Mouse (Mus musculus) left cerebral cortex, adult 9 months (tissue): ENCODE measurements around the gene Sec31b.

Source experiments
- DNase-seq, 2 experiments: peaks; one replicate each; pipeline ENCODE4 v3.0.0; 2022; ENCODE audit warnings: low spot score in 2 of 2

The Sec31b gene

GRCm38 (mm10) chr19:44545321-44546041, at the start of gene Sec31b:
Gene Sec31b (minus strand): TSS chr19:44545864.
- no peak for DNase-seq

GRCm38 (mm10) chr19:44594180-44594579, 48.5 kb upstream of the Sec31b start:
- no peak for DNase-seq

- no peak for DNase-seq
These were observed 46.0 kb upstream of the Sec31b start for GRCm38 (mm10) chr19:44591638-44592037.

GRCm38 (mm10) chr19:44590992-44591391, 45.3 kb upstream of the Sec31b start:
- no peak for DNase-seq

- no peak for DNase-seq
These were observed 44.0 kb upstream of the Sec31b start for GRCm38 (mm10) chr19:44589591-44590223.

- DNase-seq = no peak
These were observed 42.4 kb upstream of the Sec31b start for GRCm38 (mm10) chr19:44588036-44588435.

- DNase-seq = peak; percentile 61 to 95
These were observed 37.1 kb upstream of the Sec31b start for GRCm38 (mm10) chr19:44582638-44583309.

GRCm38 (mm10) chr19:44582103-44582502, 36.4 kb upstream of the Sec31b start:
- DNase-seq = no peak

GRCm38 (mm10) chr19:44578038-44578437, 32.4 kb upstream of the Sec31b start:
- no peak for DNase-seq

- DNase-seq = no peak
These were observed 30.6 kb upstream of the Sec31b start for GRCm38 (mm10) chr19:44576275-44576674.

- no peak for DNase-seq
These were observed 22.1 kb upstream of the Sec31b start for GRCm38 (mm10) chr19:44567763-44568162.

- DNase-seq = no peak
These were observed 18.3 kb upstream of the Sec31b start for GRCm38 (mm10) chr19:44564006-44564405.

- peak; percentile 90 to 98 for DNase-seq
These were observed 17.1 kb upstream of the Sec31b start, which contains the start of gene Hif1an for GRCm38 (mm10) chr19:44562652-44563206. Gene Hif1an (plus strand): TSS chr19:44562850.

- DNase-seq = peak; percentile 56 to 94
These were observed 9.4 kb upstream of the Sec31b start, which contains the start of gene Ndufb8 for GRCm38 (mm10) chr19:44554861-44555590. Gene Ndufb8 (minus strand): TSS chr19:44555440.

- no peak for DNase-seq
These were observed 8.8 kb upstream of the Sec31b start for GRCm38 (mm10) chr19:44554490-44554860.

GRCm38 (mm10) chr19:44553286-44553685, 7.6 kb upstream of the Sec31b start:
- no peak for DNase-seq

GRCm38 (mm10) chr19:44552731-44553130, 7.1 kb upstream of the Sec31b start, which contains the start of gene Gm20538:
Gene Gm20538 (minus strand): TSS chr19:44552831.
- no peak for DNase-seq

GRCm38 (mm10) chr19:44544775-44545174, 889 bp downstream of the Sec31b start:
- DNase-seq = peak in 1 of 2 experiments; percentile 72

- no peak for DNase-seq
These were observed 1.3 kb downstream of the Sec31b start for GRCm38 (mm10) chr19:44544372-44544771.

- no peak for DNase-seq
These were observed 2.9 kb downstream of the Sec31b start for GRCm38 (mm10) chr19:44542694-44543178.

- no peak for DNase-seq
These were observed 8.2 kb downstream of the Sec31b start for GRCm38 (mm10) chr19:44537416-44537815.
